Mouse (Mus musculus): ENCODE results near the gene Arl9. TPM values are rescaled to one million over a fixed set of nuclear protein-coding genes. Genes with fewer than 3 reads are reported as not detected.
"Not testable (repeated sequence)": the region's sequence is repeated elsewhere in the genome, so short reads cannot be mapped to it uniquely, and the experiment has no call there.

Gene Arl9
- polyA plus RNA-seq, 1 experiment from 2014 or later, result not detected

GRCm38 (mm10) chr5:77028034-77028433 lies 24.2 kb downstream of the Arl9 start:
- ATAC-seq (replicated peaks; ENCODE audit: insufficient number of reproducible peaks, insufficient read depth, low FRiP score, low read depth), result no peak

DNA sequence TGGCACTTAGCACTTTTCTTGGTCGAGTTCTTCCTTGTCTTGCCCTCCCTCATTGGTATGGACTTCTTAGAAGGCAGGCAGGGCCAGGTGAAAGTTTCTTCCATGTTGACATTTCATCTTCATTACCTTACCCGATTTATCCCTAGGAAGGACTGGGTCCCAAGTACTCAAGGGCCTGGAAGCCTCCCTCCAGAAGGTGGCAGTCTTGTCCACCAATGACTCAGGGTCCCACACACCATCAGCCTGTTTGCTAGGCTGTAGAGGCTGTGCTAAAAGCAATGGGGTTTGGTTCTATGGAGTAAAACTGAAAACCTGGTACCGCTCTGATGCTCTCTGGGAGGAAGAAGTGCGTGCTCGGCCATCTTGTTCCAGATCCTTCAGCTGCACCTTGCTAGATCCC lies 25.9 kb downstream of the Arl9 start:
- no peaks in the 10 kb centered on the region for H3K9me3 ChIP-seq (replicated peaks)
- H3K4me2 ChIP-seq, result no peak overlapping the region
- H3K9ac ChIP-seq, result no peak overlapping the region
- whole genome bisulfite sequencing, result 74% methylated on average over 5 of the region's 5 CpGs
- no peaks in the 10 kb centered on the region for H3K36me3 ChIP-seq
- no peak overlapping the region for H3K4me3 ChIP-seq
- H3K27me3 ChIP-seq, result no peaks in the 10 kb centered on the region
- no peak for ATAC-seq (replicated peaks; ENCODE audit: insufficient number of reproducible peaks, insufficient read depth, low FRiP score, low read depth)
- H3K27ac ChIP-seq, result no peak overlapping the region
- no peaks in the 10 kb centered on the region for H3K4me1 ChIP-seq (replicated peaks)

More at GRCm38 (mm10) chr5:77028034-77028433, 24.2 kb downstream of the Arl9 start:
- Histone ChIP-seq H3K9me3 (replicated peaks) (no peaks in the 10 kb centered on the region), H3K27ac (no peak overlapping the region), H3K27me3 (no peaks in the 10 kb centered on the region), H3K36me3 (no peaks in the 10 kb centered on the region), H3K4me2 (no peak overlapping the region), H3K9ac (no peak overlapping the region), H3K4me1 (replicated peaks) (no peaks in the 10 kb centered on the region), H3K4me3 (no peak overlapping the region)
- 51% methylated on average over 3 of the region's 3 CpGs for WGBS

DNA sequence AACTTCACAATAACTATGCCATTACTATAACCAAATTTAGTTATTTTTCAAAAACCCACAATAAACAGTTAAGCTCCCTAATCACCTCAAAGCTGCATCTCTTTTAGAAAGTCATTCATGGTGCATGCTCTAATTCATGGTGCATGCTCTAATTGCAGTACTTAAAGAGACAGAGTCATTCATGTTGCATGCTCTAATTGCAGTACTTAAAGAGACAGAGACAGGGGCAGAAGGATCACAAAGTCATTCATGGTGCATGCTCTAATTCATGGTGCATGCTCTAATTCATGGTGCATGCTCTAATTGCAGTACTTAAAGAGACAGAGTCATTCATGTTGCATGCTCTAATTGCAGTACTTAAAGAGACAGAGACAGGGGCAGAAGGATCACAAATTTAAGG lies 31.2 kb downstream of the Arl9 start:
- not testable (repeated sequence) for H3K4me3 ChIP-seq; H3K4me1 ChIP-seq (replicated peaks); H3K27ac ChIP-seq; H3K9ac ChIP-seq; H3K36me3 ChIP-seq; H3K27me3 ChIP-seq; H3K9me3 ChIP-seq (replicated peaks); H3K4me2 ChIP-seq; ATAC-seq (replicated peaks; ENCODE audit: insufficient number of reproducible peaks, insufficient read depth, low FRiP score, low read depth)

GRCm38 (mm10) chr5:77038451-77038850 lies 34.6 kb downstream of the Arl9 start:
- WGBS, result 85% methylated on average over 10 of the region's 10 CpGs
- no peaks in the 10 kb centered on the region for H3K4me1 ChIP-seq (replicated peaks)
- no peaks in the 10 kb centered on the region for H3K36me3 ChIP-seq
- no peak overlapping the region for H3K4me2 ChIP-seq
- no peak overlapping the region for H3K27ac ChIP-seq
- no peaks in the 10 kb centered on the region for H3K27me3 ChIP-seq
- no peak overlapping the region for H3K9ac ChIP-seq
- H3K9me3 ChIP-seq (replicated peaks), result no peaks in the 10 kb centered on the region
- no peak overlapping the region for H3K4me3 ChIP-seq
- ATAC-seq (replicated peaks; ENCODE audit: insufficient number of reproducible peaks, insufficient read depth, low FRiP score, low read depth), result no peak

- no peak overlapping the region for H3K9ac ChIP-seq
- no peaks in the 10 kb centered on the region for H3K9me3 ChIP-seq (replicated peaks)
- no peaks in the 10 kb centered on the region for H3K36me3 ChIP-seq
- no peak overlapping the region for H3K27ac ChIP-seq
- no peak for ATAC-seq (replicated peaks; ENCODE audit: insufficient number of reproducible peaks, insufficient read depth, low FRiP score, low read depth)
- H3K27me3 ChIP-seq, result no peaks in the 10 kb centered on the region
- H3K4me2 ChIP-seq, result no peak overlapping the region
- no peaks in the 10 kb centered on the region for H3K4me1 ChIP-seq (replicated peaks)
- H3K4me3 ChIP-seq, result no peak overlapping the region
Observed at GRCm38 (mm10) chr5:77039391-77039790, 35.5 kb downstream of the Arl9 start.

GRCm38 (mm10) chr5:77044362-77044761 lies 40.5 kb downstream of the Arl9 start:
- Histone ChIP-seq H3K9me3 (replicated peaks) (no peaks in the 10 kb centered on the region), H3K27me3 (no peaks in the 10 kb centered on the region), H3K4me2 (no peak overlapping the region), H3K9ac (no peak overlapping the region), H3K4me1 (replicated peaks) (no peaks in the 10 kb centered on the region), H3K4me3 (no peak overlapping the region), H3K27ac (no peak overlapping the region), H3K36me3 (no peaks in the 10 kb centered on the region)
- ATAC-seq (replicated peaks; ENCODE audit: insufficient number of reproducible peaks, insufficient read depth, low FRiP score, low read depth), result no peak
- WGBS, result 64% methylated on average over 5 of the region's 5 CpGs

DNA sequence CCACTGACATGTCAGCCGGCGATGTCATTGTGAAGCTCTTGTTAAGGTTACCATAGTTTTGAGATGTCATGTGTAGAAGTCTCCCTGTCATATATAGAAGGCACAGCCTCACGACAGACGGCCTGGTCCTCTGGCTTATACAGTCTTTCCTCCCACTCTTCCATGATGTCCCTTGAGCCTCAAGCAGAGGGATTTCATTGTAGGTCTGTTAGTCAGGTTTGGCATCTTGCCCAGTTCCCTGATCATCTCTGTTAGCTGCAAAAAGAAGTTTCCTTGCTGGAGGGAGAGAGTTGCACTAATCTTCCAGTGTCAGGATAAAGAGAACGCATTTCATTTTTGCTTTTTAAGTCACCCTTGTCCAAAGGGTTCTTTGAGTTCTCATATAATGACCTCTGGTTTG lies 48.8 kb downstream of the Arl9 start:
- H3K27me3 ChIP-seq, result no peaks in the 10 kb centered on the region
- no peak overlapping the region for H3K4me2 ChIP-seq
- no peaks in the 10 kb centered on the region for H3K9me3 ChIP-seq (replicated peaks)
- H3K9ac ChIP-seq, result no peak overlapping the region
- WGBS, result 86% methylated on average over 5 of the region's 5 CpGs
- no peak overlapping the region for H3K4me3 ChIP-seq
- no peaks in the 10 kb centered on the region for H3K36me3 ChIP-seq
- no peak for ATAC-seq (replicated peaks; ENCODE audit: insufficient number of reproducible peaks, insufficient read depth, low FRiP score, low read depth)
- no peak overlapping the region for H3K27ac ChIP-seq
- no peaks in the 10 kb centered on the region for H3K4me1 ChIP-seq (replicated peaks)

DNA sequence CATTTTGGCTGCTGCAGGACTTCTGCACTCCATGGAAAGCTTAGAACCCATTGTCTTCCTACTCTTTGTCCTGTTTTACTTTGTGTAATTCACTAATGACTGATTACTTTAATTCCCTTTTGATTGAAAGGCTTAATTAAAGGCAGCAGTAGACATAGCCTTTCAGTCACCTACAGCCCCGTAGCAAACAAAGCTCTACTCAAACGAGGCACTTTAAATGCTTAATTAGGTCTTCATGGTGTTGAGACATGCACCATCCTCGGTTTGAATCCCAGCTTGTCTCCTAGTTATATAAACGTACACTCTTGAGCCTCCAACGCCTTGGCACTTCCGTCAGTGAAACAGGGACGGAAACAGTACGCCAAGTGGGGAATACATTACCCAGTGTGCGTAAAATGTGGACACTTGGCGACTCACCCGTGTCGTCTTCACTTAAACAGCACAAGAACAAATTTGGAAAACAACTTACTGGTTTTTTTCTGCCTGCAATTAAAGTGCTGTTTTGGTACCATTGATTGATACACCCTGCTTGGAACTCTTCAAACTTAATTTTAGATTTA lies 53.1 kb downstream of the Arl9 start:
- no peak for ATAC-seq (replicated peaks; ENCODE audit: insufficient number of reproducible peaks, insufficient read depth, low FRiP score, low read depth)

More for the DNA sequence above, 53.1 kb downstream of the Arl9 start:
- Histone ChIP-seq H3K4me3 (no peak overlapping the region), H3K4me2 (no peak overlapping the region), H3K4me1 (replicated peaks) (0 out of 2 replicates have a peak, but pooled peaks cover 6% of the 10 kb centered on the region), H3K36me3 (no peaks in the 10 kb centered on the region), H3K27ac (no peak overlapping the region), H3K27me3 (peaks cover 3% of the 10 kb centered on the region; the same call in 1 of the 2 replicates), H3K9me3 (replicated peaks) (no peaks in the 10 kb centered on the region), H3K9ac (no peak overlapping the region)
- WGBS, result 79% methylated on average over 12 of the region's 12 CpGs

Other genes starting within 250 kb of the Arl9 start
- gene Aasdh, start 98.5 kb upstream of the Arl9 start, polyA plus RNA-seq (2015; fragmentation: Nextera tagmentation; extraction: Ambion mirVana), result 13.9 and 14.1 TPM in 2 replicates
- 208 and 244 TPM in 2 replicates for gene Paics, start 52.7 kb upstream of the Arl9 start, polyA plus RNA-seq (2015; fragmentation: Nextera tagmentation; extraction: Ambion mirVana)
- gene Ppat, start 52.5 kb upstream of the Arl9 start, polyA plus RNA-seq (2015; fragmentation: Nextera tagmentation; extraction: Ambion mirVana), result 18.4 and 22.7 TPM in 2 replicates
- 41.2 and 59.1 TPM in 2 replicates for gene Srp72, start 29.4 kb upstream of the Arl9 start, polyA plus RNA-seq (2015; fragmentation: Nextera tagmentation; extraction: Ambion mirVana)
- 0.15 TPM in 1 of 2 replicates, not detected in the other for gene Thegl, start 12.0 kb downstream of the Arl9 start, polyA plus RNA-seq (2015; fragmentation: Nextera tagmentation; extraction: Ambion mirVana)
- gene Hopx, start 111.1 kb downstream of the Arl9 start, polyA plus RNA-seq (2015; fragmentation: Nextera tagmentation; extraction: Ambion mirVana), result 16.0 and 23.6 TPM in 2 replicates
- gene Spink2, start 207.4 kb downstream of the Arl9 start, polyA plus RNA-seq (2015; fragmentation: Nextera tagmentation; extraction: Ambion mirVana), result 3.0 and 3.7 TPM in 2 replicates